Mouse (Mus musculus) thymus, postnatal 25 days (tissue): Measurements from ENCODE around the gene Tmem54.

Experiments used
- DNase-seq: peaks from one replicate; pipeline ENCODE4 v3.0.0; 2022

Tmem54 gene

DNA sequence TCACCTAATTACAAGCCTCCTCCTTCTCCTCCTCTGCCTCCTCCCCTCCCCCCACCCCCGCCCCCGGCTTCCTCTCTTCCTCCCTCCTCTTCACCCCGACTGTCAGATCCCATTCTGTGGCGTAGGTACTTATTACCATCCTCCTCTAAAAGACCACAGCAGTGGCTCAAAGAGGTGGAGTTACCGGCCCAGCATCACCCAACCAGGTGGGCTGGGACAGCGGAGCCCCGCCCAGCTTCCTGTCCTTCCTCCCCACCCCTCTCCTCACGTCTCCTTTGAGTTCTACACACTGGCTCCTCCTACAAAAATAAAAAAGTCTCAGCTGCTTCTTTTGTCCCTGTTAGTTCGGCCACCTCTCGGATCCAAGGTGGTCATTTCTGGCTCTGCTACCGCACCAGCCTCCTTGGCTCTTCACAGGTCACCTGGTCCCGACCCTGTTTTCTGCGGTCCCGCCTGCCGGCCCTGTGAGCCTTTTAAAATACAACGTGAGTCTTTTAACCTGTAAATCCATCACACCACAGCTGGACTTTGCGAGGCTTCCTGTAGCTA is 25.5 kb downstream of the Tmem54 start:
- DNase-seq: peak; percentile 51

DNA sequence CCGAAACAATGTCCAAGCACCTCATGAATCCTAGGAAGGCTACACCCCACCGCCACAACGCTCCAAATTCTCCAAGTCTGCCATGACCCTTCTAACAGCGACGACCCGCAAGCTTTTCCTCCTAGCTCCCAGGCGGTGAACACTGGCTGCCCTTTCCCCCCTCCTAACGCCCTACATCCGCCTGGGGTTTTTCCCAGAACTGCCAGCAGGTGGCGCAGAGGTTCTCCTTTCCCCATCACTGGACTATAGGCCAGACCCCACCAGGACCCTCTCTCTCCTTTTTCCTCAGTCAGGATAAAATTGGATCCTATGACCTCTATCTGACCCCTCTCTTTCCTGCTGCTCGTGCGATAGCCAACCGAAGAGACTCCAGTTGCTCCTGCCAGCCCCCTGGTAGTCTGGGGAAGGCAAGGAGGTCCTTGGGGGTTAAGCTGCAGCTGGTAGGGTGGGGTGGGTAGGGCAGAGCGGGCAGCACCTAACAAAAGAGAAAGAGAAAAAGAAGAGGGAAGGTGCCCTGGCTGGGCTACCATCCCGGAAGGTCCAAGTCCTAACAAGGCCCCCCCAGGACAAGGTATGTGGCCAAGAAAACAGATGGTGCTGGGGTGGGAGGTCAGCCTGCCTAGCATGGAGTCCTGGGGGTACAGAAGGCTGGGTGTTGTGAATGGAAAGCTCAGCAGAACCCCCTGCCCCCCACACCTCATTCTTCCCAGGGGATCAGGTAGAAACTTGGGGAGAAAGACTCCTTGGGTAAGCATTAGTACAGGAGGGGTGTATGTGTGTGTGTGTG is 29.6 kb downstream of the Tmem54 start:
- peak; percentile 74 for DNase-seq

DNA sequence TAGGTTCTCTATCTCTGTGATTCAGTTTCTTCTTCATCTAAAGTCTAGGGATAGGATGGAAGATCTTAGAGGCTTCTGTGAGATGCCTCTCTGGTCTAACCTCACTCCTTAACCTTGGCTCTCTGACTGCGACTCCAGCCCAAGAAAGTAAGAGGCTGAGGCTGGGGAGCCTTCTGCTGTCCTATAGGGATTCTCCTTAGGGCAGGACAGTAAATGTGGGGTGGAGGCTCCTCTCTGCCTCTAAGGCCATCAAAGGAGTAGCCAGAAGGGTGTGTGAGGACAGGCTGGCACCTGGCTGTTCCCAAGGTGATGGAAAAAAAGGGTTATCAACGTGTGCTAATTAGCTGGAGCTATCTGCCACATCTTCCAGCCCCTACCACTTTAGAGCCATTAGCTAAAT is 30.3 kb downstream of the Tmem54 start:
- DNase-seq: no peak

DNA sequence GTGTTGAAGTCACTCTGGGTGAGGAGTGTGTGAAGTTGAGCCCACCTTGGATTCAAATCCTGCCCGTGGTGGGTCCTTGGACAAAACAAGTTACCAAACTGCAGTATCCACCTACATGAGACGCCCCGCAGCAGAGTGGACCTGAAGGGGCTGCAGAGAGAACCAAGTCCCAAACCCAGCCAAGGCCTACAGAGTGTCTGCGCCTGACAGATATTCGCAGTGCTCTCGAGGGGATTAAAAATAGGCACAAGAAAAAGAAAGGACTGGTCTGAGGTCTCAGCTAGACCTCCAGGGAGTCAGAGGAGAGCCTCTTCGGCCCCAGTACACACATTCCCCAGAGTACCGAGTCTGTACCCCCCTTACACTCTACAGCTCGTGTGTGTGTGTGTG is 30.8 kb downstream of the Tmem54 start:
- DNase-seq: no peak

DNA sequence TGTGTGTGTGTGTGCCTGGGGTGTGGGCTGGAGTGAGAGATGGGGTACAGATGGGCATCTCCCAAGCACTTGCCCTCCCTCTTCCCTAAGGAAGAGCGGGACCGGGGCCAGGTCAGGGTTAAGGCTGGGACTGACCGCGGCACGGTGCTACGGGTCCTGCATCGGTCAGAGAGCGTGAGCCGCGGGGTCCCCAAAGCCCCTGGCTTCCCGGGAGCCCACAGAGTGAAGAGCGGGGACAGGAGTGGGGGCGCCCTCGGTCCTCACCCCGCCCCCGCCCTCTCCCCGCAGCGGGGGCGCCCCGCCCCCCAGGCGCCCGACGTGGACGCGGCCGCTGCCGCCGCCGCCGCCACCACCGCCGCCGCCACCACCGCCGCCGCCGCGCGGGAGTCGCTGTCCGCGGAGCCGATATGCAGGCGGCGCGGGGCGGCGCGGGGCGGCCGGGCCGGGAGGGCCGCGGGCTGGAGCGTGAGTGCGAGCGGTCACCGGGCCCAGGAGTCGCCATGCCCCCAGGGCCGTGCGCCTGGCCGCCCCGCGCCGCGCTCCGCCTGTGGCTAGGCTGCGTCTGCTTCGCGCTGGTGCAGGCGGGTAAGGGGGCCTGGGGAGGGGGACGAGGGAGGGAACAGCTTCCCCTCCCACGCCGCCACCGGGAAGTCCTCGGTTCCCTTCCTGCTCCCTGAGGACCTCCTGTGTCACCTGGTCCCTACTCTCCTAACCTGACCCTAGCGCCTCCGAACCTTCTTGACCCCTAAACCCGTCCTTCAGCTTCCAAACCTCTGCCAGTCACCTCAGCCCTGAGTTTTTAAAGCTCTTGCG is 31.4 kb downstream of the Tmem54 start, which contains the start of gene Fndc5:
Gene Fndc5 (plus strand): TSS at position 421 of the 813 bp plus-strand sequence.
- DNase-seq: no peak

DNA sequence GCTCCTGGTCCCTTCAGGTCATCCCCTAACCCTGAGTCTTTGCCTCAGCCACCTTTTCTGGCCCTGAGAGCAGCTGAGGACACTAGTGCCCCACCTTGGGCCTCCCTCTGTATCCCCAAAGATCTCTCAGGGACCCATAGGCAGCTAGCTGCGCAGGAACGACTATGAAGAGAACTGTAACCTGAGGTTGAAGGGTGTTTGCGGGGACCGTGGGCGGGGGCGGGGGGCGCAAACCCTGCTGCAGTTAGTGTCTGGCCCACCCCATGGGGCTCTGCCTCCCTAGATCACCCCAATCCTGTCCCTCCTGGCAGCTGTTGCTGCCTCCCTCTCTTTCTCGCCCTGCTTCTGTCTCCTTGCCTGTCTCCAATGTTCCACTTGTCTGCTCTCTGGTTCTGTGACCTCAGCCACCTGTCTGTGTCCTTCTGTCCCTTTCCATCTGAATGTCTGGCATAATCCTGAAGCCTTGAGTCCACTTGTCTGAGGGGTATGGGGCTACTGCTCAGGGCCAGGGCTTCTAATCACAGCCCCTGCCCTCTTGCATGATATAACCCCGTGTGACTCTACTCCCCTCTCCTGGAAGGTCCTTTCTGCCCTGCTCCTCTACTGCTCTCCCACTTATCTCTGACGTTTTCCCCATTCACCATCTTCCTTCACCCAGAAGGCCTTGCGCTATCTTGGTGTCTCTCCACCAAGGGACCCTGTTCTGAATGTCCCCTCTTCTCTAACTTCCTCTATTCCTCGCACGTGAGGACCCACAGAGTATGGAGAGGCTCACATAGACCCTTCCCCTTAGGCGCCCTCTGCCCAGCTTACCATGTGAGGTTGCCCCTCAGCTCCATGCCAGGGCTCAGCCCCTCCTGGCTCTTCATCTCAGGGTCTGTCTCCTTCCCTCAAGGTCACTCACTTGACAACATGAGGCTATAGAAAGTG is 32.3 kb downstream of the Tmem54 start:
- DNase-seq: no peak

DNA sequence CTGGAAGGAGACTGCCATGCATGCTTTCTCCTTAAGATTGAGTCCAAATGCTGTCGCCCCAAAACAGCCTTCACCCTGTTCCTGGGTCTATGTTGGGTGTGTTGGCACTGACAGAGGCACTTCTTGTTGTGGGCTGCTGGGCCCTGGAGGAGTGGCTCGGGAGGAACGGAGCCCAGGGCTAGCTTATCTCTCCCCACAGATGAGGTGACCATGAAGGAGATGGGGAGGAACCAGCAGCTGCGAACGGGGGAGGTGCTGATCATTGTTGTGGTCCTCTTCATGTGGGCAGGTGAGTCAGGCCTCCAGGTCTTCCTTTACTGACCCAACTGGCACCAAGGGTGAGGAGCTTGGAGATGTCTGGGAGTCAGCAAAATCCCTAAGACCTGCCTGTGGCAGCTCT is 34.3 kb downstream of the Tmem54 start:
- DNase-seq: no peak

DNA sequence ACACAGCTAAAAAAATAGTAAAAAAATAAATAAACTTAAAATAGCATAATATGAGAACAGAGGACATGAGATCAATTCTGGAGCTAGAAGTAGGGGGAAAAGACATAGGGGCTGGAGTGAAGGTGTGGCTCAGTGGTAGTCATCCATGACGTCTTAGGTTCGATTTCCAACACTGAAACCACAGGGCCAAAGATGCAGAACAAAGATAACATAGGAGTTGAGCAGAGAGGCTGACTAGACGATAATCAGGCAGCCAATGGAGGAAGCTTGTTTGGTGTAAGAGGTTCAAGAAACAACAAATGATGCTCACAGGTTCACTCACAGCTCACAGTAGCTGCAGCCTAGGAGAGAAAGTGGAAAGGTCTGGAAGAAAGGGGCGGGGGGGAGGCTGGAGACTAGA is 35.5 kb downstream of the Tmem54 start:
- DNase-seq: no peak

DNA sequence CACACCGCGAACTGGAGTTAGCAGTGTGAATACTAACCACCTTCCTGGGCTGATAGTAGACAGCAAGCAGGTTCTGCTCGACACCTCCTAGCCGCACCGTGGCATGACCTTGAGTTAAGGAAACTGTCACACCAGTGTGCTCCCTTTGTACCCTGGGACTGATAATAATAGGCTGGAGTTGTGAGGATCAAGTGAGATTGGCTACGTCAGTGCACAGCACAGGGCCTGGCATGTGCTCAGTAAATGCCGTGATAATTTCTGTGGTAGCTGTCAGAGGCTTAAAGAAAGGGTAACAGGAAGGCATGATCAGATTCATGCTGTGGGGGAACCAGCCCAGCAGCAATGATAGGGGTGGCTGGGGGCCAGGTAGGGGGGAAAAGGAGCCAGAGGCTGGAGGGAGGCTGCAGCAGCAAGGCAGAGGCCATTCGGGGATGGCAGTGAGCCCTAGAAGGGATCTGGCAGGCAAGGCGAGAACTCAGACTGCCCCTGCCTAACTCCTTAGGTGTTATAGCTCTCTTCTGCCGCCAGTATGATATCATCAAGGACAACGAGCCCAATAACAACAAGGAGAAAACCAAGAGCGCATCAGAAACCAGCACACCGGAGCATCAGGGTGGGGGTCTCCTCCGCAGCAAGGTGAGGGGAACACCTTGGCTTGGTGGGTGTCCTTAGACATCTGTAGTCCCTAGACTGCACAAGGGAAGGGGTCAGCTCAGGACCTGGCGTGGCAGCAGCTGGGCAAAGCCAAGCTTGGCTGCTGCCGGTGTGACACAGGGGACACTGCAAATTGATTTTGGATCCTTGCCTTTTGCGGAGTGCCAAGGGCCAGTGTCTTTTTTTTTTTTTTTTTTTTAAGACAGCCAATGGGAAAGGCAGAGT is 36.5 kb downstream of the Tmem54 start:
- DNase-seq: no peak

DNA sequence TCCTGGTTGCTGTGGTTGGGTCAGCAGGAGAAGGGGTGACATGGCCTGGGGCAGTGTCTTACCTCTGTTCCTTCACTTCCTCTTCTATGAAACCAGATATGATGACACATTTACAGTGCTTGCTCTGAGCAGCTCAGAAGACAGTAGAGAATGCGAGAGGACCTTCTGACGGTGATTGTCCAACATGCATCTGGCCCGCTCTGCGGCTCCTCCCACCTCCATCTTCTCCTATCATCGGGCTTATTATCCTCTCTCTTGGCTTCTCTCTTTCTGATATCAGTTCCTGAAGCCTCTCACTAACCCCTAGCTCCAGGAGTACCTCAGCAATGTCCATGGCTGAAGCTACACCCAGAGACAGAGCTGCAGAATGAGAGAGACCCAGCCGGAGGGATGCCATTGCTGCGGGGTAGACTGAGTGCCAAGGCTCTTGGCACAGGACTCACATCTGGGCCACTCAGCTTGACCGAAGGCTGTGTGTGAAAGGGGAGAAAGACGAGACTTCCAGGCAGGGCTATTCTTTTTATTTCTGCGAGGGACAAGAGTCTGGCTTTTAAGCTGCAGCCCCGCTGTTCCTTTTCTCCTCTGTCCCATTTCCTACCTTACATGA is 37.2 kb downstream of the Tmem54 start:
- no peak for DNase-seq

DNA sequence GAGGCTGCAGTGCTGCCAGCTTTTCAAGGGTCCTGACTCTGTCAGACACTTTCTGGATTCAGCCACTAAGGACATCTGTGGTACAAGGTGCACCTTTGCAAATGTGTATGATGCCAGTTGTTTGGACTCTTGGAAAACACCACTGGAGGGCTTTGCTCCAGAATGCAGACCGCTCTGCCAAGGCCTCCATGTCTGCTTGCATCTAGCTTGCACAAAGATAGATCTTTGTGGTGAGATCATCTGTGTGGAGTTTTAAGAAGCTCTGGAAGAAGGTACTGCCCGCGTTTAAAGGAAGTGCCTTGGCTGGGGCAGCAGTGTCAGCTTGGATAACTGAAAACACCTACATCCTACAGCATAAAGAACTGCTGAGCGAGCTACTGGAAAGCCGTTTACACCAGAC is 38.2 kb downstream of the Tmem54 start:
- DNase-seq: no peak

DNA sequence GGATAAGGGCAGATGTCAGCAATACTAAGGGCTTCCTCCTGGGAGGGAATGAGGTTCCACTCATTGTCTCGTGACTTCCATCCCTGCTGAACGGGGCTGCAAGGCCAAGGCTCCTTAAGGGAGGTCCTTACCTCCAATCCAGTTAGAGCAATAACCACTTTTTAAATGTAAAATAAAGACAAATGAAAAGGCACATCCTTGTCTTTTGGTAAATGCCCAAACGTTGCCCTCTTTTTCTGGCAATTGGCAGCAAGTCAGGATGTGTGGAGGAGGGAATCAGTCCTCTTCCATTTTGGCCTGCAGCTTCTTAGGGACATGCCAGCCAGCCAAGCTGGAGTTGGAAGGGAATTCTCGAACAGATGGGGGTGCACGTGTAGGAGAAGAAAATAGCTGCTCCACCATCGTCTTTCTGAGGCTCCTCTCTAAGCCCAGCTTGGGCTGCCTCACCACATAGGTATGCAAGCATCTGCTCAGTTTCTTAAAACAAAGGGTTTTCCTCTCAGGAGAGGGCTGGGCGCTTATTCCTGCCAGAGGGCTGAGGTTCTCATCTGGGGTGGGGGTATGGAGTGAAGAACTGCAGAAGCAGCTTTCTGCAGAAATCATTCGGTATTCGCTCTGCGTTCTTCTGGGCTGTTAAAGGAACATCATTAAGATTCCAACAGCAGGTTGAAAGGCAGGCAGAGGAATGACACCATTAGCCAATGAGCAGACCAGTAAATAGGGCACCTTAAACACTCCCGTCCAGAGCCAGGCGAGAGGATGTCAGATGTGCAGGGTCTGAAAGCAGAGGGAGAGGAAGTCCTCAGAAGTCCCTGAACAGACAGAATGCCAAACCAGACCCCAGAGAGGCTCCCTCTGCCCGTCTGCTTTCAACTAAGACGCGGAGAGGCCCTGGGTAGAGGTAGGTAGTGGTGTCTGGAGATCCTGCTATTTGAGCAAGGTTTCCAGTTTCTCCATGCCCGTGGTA is 39.3 kb downstream of the Tmem54 start:
- no peak for DNase-seq

DNA sequence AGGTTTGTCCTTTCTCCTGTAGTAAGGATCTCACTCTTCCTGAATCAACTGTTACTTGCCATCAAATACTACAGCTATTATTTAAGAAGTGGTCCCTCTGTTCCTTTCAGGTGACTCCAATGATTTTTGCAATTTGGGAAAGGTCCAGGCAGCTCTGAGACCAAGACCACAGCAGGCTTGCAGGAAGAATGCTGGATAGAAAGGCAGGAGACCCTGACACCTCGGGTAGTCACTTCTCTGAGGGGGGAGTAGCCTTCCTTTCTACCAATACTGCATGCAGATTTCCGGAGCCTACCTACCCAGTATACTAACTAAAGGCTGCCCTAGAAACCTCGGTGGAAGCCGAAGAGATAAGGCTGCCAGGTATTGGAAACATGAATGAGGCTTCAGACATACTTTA is 40.1 kb downstream of the Tmem54 start:
- no peak for DNase-seq

DNA sequence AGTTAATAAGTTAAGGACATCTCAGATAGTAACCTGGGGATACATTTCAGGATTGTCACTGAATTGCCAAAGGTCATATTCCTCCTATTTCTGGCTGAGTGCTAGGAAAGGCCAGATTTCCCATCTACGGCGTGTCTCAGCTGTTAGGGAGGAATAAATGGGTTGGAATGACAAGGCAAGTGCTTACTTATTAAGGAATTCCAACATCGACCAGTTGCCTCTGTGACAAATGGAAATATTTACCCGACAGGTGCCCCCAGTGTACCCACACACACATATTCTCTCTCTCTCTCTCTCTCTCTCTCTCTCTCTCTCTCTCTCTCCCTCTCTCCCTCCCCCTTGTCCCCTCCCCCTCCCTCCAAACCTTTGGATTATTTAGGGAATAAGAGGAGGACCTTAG is 40.6 kb downstream of the Tmem54 start:
- DNase-seq: no peak

DNA sequence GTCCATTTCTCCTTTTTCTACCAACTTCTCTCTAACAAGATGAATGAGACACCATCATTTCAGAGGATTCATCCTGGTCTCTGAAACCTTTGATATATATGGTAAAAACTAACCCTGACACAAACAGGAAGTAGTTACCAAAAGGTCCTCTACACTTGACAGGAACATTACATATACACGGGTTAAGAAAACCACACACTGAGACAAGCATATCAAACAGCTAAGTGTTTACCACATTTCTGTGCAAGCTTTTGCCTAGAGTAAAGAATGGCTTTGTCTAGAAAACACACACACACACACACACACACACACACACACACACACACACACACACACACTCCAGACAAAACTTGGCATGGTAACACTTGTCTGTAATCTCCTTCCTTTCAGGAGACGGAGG is 41.0 kb downstream of the Tmem54 start:
- DNase-seq: no peak

DNA sequence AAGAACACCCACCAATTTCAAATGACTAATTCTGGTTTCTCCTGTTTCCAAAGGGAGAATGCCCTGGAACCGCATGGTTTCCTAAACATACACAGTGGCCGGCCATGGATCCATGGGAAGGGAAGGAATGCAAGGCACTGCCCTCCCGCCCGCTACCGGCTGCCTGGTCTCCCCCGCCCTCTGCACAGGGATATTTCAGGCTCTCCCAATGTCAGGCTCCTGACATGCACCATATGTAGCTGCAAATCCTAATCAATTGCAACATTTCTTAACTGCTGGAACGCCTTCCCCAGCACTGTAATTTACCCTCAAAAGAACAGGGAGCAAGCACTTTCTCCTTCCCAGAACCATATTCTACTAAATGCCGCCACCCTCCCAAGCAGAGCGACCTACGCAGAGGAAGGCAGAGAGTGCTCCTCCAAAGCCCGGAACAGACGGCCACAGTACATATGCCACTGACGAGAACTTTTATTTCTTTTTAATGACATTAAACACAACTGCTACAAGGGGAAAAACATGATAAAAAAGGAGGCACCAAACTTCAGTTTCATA is 42.3 kb downstream of the Tmem54 start:
- no peak for DNase-seq

DNA sequence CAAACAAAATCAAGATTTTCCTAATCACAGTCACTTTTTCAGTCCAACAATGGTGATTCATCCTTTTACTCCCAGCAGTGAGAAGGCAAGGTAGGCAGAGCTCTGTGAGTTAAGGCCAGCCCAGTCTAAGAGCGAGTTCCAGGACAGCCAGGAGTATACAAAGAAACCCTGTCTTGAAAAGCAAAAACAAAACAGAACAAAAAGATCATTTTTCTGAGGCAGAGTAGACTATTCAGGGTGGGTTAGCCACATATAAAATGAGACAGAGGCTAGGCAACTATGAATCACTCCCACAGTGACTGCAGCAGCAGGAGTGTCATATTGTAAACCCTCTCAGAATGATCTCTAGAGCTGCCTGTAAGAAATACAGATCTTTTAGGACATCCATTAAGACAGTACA is 44.0 kb downstream of the Tmem54 start:
- no peak for DNase-seq

DNA sequence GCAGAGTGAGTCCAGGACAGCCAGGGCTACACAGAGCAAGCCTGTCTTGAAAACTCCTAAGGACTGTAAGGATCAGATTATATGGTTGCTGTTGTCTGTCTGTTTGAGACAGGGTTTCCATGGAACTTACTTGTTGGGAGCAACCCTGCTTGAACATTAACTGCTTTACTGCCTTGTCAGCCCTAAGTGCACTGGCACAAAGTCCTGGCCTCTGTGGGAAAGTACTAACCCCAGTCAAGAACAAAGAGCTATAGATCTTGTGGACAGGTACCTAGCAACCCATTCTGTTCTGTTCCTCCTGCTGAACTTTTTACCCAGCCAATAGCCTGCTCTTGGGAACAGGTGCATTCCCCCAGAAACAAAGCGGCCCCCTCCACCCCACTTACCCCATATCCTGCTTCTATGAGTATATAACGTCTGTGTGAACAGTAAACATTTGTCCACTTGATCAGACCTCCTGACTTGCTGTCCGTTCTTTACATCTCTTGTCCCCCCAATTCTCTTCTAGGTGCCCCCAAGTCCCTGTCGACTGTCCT is 46.0 kb downstream of the Tmem54 start:
- no peak for DNase-seq

DNA sequence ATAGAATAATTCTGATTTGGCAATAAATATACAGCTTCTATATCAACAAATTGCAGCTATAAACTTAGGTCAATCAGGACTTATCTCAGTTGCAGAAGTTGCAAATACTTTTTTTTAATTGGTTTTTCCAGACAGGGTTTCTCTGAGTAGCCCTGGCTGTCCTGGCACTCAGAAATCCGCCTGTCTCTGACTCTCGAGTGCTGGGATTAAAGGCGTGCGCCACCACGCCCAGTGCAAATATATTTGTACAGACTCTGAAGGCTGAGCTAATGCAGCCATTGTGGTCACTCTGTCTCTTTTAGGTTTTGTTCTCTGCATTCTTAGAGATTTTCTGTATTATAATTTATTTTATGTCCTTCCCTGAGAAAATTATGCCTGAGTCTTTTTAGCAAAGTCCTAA is 52.2 kb downstream of the Tmem54 start:
- no peak for DNase-seq

DNA sequence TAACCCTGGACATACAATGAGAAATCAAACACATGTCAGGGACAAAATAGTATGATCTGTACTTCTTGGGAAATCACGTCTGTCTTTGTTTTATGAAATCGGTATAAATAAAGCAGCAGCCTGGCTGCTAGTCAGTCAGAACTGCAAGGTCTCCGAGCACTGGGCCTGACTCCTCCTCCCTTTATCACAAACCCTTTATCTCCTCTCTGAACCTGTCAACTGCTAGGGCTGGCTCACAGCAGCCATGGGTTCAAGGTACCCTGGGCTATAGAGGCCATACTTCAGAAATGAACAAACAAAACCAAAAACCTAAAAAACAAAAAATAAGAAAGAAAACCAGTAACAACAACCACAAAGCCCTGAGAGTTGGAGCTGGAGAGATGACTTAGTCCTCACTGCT is 53.2 kb downstream of the Tmem54 start:
- no peak for DNase-seq
